Mouse (Mus musculus) adrenal gland, adult 18-20 months (tissue): ENCODE results near the gene Rnf157. TPM values are rescaled to one million over a fixed set of nuclear protein-coding genes. Genes with fewer than 3 reads are reported as not detected.

Source experiments
- DNase-seq, 2 experiments: peaks; one replicate each; pipeline ENCODE4 v3.0.0; 2021 to 2022; ENCODE audit warnings: low spot score in 2 of 2
- total RNA-seq, 2 experiments: library from RNA; stranded (reverse); gene quantifications; 1 replicate in 1 of 2; 2 replicates in 1 of 2; pipeline ENCODE4 v1.2.3; 2021

Gene Rnf157
- total RNA-seq, 2 experiments from 2014 or later, result 3.7 to 6.8 TPM

DNA sequence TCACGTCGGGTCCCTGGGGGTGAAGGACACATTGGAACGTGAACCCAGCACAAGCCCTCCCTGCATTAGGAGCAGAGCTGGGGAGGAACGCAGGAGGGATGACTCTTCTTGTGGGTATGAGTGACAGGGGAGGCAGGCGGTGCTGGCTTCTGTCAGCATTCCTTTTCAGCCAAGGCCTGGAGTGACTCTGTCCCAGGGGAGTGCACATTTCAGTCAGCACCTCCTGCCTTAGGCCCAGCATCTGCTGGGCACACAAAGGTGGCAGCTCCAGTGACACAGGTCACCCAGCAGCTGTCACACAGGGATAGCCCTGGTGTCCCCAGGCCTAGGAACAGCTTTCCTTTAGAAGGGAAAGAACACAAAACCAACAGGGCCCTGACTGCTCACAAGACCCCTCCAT lies 64.9 kb downstream of the Rnf157 start:
- DNase-seq, result no peak

DNA sequence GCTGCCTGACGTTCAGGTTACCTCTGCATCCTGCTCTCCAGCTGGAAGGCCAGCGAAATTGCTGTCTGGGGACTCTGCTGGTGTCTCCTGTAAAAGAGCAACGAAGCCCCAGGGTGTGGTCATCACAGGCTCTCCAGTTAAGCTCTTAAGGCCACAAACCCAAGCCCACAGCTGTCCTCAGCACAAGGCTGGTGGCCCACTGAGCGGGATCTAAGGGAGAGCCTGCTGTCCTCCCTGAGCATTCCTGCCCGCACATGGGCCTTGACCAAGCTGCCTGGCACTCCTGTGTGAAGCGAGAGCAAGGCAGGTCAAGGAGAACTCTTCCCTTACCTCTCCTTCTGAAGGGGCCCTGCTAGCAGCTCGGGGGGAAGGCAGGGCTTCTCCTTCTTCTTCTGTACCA lies 65.8 kb downstream of the Rnf157 start:
- no peak for DNase-seq

DNA sequence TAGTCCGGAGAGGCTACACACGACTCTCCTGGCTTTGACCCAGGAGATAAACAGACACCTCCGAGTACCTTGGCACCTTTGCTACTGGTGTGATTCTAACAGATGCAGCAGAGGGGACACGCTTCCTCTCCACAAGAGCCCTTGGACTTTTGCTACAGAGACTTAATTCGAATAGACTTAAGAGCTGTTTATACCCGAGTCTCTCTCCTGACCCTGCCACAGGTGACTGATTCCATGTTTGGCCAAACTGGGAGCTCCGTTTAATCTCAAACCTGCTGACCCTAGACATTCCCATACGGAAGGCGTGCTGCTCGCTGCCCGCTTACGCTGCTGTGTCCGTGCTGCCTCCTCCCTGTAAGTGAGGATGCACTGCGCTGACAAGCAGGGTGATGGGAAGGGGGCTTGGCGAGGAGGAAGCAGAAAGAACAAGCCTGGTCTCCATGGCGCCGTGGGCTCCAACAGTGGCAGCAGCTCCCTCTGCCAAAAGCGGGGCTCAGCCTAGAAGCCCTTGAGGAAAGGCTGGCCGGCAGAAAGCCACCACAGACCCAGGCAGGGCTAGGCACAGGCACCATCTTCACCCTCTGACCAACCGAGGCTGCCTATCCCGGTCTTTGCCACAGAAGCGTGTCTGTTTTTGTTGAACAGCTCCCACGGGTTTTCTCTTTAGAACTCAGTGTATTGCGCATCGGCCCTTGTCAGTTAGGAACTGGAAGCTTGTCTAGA lies 70.6 kb downstream of the Rnf157 start:
- DNase-seq, result no peak

DNA sequence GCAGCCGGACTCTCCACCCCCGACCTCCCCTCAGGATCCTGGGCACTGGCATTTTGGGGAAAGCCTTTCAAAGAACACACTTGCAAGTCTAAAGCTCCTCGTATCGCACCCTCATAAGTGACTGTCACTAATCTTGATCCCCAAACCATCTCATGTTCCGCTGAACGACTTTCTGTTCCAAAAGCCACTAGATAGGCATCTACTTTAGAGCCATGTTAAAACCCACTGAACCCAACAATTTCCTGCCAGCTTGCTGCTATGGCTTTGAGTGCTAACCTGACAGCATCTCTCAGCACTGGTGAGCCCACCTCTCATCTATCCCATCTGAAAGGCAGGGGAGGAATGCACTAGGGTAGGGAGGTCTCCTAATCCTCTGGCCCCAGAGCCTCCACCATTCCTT lies 75.3 kb downstream of the Rnf157 start:
- no peak for DNase-seq

DNA sequence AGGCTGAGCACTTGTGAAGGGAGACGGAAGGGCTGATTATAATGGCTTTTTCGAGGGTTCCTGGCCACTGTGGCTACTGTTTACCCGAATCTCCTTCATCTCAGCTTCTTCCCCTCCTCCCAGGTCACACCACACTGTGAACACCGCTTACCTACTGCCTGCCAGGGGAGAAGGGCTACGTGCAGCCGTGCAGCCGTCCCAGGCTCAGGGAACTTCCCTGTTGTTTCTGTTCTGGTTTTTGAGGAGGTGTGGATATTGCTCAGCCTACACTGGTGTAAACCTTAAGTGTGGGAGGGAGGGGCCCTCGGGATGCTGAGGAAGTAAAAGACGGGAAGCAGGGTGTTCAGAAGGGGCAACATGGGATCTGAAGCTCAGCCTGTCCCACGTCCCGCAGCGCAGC lies 75.8 kb downstream of the Rnf157 start:
- no peak for DNase-seq

DNA sequence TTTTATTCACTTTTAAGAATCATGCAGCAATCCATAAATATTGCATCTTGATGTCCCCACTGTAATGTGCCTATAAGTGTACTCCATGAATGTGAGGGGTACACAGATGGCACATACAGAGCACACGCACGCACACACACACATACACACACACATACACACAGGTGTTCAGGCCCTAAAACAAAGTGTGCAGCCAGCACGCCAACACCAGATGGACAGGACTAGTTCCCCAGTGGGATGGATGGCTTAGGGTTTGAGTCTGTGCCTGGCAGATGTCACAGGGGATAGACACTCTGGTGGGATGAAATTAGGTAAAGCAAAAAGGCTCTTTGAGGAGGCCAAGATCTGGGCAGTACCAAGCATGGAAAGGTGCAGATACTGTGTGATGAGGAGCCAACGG lies 76.4 kb downstream of the Rnf157 start:
- no peak for DNase-seq

DNA sequence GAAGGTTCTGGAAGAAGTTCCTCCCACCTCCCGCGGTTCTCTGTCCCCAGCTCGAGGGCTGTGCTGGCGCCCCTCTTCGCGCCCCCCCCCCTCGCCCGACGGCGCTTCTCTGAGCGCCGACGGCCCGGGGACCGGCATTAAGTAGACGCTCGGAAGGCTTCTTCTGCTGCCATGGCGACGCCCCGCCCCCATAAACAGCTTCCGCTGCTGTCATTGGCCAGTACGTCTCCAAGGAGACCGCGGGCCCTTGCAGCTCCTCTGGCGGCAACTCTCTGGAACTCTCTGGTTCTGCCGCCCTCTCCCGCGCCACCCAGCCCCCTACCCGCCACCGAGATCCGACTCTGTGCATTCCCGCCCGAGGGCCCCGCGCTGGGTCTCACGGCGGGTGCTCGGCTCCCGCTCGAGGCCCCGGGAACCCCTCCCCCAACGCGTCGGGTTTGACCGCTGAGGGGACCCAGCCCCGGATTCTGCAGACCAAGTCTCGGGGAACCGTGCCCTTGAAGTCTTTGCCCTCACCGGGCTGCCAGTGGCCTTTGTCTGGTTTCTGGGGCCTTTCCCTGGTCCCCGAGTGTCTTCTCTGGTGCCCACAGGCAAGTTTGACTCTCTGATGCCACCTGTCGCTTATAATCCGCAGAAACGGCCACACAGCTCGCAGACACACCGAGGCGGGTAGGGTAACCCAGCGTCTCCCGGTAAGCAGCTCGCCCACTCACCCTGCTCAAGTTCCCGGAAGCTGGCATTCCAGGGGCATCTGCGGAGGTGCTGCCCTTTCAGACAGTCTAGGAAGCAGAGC lies 77.4 kb downstream of the Rnf157 start, which contains the start of gene Foxj1:
Gene Foxj1, minus strand, starts transcription at position 156 of the 793 bp plus-strand sequence.
- peak; percentile 95 for DNase-seq

DNA sequence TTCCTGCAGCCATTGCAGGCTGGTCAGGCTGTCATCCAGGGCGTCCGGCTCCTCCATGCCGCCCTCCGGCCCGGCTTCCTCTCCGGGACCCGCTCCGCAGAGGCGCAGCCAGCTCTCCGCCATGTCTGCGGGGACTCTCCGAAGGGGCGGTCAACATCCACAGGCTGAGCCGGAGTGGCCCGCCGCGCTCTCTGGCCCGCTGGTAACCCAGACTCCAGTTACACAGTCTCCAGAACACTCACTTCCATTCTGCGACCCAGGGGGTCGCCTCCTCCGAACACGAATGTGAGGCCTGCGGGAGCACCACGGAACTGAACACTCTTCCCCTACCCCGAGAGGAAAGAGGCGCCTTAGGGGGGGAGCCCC lies 78.4 kb downstream of the Rnf157 start:
- DNase-seq, result no peak

DNA sequence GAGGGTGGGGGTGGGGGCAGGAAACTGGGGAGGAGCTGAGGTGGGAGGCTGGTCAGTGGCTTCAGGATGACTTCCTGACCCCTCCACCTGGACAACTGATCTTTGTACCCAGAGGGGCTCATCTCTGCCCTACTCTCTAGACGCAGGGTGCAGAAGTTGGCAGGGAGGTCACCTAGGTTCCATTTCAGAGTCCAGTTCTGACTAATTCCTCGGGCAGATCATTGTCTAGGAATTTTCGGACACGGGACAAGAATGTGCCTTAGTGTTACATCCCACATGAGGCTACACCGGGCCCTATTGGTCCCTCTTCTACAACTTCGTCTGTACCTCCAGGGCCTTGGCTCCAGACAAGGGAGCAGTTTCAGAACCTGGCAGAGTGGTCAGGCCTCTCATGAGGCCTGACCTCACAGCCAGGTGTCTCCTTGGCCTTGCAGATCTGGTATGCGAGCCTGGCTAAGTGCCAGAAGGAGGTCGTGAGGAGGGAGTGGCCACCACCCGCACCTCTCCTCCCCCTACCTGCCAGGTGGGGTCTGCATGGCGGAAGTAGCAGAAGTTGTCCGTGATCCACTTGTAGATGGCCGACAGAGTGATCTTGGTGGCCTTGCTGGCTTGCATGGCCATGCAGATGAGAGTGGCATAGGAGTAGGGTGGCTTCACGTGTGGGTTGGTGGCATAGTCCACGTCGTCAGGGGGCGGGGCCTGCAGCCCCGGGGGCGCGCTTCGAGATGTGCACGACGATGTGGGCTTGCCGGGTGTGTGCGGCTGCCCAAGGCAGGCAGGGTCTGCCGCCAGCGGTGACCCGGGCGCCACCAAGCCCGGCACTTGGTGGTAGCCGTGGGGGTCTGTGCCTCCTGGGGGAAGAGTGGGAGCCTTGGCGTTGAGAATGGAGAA lies 79.1 kb downstream of the Rnf157 start:
- DNase-seq, result no peak

DNA sequence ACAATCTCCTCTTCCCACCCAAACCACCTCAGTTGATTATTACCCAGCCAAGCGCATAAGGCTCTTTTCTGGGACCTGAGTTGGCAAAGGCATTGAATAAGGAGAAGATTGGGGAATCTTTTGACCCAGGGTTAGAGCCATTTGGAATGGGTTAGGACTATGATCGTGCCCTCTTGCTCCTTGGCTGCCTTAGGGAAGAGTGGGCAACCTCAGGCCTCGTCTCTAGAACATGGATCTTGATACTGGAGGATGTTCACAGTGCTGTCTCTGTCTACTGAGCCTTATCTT lies 79.9 kb downstream of the Rnf157 start:
- DNase-seq, result no peak

DNA sequence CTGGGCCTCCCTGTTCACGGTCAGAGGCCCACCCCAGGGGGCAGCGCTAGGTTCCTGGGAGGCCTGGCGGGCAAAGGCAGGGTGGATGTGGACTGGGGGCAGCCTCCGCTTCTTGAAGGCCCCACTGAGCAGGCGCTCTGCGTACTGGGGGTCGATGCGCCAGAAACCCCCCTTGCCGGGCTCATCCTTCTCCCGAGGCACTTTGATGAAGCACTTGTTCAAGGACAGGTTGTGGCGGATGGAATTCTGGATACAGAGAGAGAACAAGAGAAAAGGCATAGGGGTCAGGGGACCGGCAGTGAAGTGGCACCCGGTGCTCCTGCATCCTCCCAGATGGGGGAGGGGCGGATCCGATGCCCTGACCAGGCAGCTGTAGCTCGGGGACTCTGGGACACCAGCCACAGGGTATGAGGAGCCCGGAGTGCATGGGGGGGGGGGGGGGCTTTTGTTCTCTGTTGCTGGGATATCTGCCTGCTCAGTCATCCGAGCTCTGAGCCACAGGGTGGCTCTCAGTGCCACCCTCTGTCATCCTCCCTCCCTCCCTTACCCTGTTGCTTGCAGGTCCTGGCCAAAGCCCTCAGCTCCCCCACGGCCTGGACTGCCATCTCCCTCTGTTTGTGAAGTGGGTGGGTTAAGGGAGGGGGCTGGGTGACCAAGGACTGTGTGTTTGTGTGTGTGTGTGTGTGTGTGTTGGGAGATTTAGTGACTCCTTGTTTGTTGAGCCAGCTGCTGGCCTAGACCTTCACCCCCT lies 80.4 kb downstream of the Rnf157 start:
- no peak for DNase-seq

DNA sequence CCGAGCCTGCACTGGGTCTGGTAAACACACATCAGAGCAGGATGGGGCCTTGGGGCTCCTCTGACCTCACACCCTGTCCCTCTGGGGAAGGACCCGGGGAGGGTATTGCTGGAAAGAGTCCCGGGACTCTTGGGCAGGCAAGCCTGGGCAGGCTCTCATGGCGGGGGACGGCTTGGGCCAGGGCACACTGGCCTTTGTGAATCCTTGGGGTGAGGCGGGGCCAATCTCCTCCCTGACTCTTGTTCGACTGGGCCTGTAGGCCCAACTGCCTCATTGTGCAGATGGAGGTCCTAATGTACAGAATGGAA lies 82.7 kb downstream of the Rnf157 start:
- no peak for DNase-seq

DNA sequence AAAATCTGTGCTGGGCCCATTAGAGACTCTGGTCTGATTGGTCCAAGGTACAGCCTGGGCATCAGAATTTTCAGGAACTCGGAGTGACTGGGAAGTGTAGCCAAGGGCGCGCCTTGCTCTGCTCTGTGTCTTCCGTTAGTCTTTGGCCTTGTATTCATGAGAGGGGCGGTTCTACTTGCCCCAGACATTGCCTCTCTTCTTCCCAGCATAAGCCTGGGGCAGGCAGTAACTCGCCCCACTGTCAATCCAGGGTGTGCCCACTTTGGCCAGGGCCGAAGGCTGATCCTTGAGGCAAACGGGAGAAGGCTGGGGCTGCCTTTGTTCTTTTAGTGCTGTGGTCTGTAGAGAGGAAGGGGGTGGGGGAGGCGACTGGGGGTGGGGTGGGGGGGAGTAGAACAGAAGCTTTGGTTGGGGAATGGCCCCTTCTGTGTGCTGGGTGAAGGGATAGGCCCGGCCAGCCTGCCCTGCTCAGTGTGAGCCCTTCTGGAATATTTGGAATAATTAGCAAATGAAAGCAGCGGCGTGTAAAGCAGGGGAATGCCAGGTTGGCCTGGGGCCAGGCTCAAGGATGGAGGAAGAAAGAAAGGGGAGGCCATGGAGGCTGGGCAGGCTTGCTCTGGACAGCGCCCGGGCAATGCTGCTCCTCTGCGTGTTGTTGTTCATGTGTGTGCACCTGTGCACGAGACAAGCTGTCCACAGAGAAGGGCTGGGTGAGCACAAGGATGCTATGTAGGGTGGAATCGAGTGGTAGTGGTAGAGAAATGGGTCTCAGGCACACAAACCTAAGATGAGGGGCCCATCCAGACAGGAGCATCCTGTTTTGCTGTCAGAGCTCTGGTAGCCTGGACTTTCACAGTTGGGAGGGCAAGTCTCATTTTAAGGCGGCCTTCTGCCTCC lies 83.3 kb downstream of the Rnf157 start:
- no peak for DNase-seq

DNA sequence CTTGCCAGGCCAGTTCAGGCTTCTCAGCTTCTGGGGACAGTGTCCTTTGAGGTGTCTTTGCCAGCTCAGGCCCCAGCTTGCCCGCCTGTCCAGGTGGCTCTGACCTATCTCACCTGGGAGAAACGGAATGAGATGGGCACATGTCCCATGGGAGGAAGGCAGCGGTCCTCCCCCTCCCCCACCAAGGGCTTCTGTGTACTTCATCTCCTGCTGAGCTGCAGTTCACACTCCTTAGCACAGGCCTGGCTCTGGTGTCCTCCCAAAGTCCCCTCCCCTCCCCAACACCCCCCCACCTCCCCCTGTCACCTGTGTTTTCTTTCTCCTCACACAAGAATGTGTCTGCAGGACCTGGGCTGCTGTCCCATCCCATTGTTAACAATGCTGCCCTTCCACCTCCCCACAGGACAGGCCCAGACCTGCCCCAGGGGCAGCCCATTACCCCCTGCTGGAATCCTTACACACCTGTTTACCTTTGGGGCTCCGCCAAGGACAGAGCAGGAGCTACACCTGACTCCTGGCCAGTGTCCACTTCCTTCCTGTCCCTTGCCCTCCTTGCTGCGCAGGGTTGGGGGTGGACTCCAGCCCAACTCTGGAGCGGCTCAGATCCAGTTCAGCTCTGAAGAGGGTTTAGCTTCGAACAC lies 85.7 kb downstream of the Rnf157 start:
- no peak for DNase-seq

DNA sequence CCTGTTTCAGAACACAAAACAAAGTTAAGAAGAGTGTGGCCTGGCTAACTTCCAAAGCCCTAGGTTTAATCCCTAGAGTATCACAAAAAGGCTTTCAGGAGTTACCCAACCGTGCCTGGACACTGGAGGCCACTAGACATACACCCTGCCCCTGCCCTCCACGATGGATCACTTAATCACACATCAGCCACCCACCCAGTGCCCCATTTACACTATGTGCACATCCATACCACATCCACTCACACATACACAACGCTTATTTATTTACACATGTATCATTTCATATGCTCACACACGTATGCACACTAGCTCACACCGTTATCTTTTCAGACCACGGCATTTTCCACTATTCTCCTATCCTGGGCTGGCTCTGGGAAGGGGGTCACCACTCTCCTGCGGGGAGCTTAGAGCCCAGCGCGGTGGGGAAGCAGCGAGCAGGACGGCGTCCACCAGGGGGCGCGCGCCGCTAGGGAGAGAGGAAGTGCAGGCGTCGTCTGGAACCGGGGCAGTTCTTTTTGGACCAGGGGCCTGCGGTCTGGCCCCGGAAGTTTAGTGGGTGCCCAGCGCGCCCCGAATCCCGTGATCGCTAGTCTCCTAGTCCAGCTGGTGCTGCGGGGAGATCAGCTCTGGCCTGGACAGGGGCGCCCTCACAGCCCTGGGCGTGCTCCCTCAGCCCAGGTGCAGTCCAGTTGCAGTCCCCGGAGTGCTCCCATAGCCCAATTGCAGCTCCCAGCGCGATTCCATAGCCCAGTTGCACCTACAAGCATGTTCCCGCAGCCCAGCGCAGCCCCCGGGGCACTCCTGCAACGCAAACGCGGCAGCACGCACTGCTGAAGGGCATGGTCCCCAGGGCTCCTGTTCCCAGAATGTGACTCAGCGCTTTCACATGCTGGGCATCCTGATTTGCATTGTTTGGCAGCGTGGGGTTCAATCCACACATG lies 93.8 kb downstream of the Rnf157 start:
- peak; percentile 95 to 97 for DNase-seq

DNA sequence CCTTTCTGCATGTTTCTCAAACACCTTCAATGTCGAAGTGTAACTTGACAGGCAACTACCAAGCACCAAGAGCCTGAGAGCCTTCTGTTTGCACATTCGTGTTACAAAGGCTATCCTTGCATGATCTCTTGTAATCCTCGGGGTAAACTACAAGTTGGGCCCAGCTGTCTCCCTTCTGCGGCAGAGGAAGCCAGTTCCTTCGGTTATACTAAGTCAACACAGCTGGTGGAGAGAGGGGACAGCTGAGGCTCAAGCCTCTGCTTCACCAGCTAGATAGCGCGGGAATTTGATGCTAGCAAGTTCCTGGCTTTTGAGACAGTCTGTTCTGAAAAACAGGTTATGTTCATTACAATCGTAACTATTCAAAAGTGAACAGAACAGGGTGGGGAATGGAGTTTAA lies 100.5 kb downstream of the Rnf157 start:
- no peak for DNase-seq

DNA sequence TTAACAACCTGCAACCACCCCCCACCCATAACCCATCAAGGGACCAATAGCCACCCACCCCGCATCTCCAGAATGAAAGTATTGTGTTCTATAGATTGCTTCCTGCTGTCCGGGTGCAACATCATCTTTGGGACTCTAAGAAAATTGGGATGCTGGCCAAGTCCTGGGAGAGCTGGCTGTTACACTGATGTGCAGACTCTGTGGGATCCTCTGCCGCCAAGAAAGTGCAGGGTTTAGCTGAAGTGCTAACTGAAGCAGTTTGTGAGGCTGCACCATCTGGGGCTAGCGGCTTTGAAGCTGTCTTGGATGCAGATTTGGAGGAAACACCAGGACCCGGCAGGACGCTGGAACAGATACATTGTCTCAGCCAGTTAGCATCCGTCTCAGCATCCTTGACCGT lies 101.7 kb downstream of the Rnf157 start:
- DNase-seq, result no peak

DNA sequence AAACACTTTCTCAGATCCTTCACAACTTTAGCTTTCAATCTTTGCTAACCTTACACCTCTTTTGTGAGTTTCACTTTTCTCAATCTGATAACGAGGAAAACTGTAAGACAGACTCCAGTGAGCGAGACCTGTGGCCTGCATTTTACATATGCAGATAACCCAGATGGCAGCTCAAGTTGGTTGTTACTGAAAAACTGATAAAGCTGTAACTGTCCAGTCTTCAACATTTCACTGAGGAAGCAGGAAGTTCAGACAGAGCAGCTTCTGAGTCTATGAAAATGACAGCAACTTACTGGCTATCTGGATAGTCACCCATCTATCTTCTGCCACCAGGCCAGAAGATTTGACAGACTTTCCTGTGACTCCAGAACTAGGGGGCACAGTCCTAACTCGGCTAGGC lies 103.2 kb downstream of the Rnf157 start:
- DNase-seq, result no peak
